Mouse (Mus musculus): ENCODE data around the gene Islr2.

DNA sequence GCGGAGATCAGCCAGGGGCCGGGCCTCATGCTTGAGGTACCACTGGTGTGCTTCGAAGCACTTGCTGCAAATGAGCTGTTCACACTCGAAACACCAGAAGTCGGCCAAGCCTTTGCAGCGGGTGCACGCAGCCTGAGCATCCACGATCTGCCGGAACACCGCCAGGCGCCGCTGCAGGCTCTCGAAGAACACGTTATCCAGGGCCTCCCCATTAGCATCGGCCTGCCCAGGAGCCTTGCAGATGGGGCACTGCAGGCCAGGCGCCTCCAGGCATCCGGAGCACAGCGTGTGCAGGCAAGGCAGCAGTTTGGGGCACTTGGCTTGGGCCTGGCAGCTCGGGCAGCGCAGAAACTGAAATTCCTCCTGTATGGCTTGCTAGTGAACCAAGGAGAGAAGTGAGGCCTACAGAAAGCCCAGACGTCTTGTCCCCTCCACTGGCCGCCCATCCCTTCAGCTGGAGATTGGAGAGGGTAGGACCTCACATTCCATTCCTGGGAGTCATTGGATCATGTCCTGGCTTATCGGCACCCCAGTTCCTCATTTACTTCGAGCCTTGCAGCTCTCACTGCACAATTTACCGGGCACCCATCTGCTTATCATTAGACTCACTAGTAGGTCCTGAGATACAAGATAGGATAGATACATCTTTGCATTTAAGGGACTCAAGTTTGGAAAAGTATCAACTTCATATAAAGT lies 43.1 kb upstream of the Islr2 start:
- no peak for TF ChIP-seq POLR2A (IDR thresholded peaks at IDR 0.05; ENCODE audit: borderline replicate concordance, extremely low read depth, low read depth, low read length)
- peak; percentile 72 for TF ChIP-seq CTCF (IDR thresholded peaks at IDR 0.05; ENCODE audit: insufficient read depth, low read length)

All from lung, adult 2 months (tissue).